Mouse (Mus musculus): ENCODE data around the gene Icam2.
A peak's percentile ranks its signal among the peaks of the same experiment; 100 is the strongest.
"Not testable (repeated sequence)": the region's sequence is repeated elsewhere in the genome, so short reads cannot be mapped to it uniquely, and the experiment has no call there.

Gene Icam2

DNA sequence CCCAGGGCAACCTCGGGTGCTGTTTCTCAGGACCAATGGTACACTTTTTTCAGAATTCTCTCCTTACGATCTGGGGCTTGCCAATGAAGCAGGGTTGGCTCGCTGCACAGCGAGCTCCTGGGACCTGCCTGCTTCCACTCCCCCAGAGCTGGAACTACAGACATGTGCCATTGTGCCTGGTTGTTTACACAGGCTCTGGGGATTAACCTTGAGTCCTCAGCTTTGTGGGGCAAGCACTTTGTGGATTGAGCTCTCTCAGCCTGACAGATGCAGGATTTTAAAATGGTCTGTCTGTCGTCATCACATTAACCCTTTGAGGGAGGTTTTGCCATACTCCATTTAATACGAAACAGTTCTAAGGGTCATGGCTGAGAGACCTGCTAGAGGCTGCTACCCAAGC lies 43.0 kb downstream of the Icam2 start:
- no peak for DNase-seq (ENCODE audit: low spot score)

DNA sequence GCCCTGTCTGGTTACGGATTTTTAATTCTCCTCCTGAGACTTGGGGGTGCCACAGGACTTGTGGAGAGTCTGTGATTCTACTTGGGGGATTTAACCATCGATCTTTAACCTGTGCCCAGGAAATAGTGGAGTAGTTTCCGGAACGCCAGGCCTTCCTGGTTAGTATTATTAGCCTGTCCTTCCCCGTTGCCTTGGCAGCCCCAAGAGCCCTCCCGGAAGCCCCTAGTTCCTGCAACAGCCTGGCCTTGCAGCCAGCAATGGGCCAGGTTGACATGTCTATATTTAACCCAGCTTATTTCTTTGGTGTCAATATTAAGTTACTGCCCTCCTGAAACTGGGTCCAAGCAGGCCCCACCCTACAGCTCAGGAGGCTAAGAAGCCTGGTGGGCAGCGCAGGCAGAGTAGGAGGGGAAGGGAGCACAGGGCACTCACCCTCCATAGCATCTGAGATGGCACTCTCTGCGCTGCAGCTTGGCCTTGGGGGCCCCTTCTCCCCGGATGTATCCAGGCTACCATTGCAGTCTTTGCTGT lies 46.8 kb downstream of the Icam2 start:
- DNase-seq (ENCODE audit: low spot score), result no peak

DNA sequence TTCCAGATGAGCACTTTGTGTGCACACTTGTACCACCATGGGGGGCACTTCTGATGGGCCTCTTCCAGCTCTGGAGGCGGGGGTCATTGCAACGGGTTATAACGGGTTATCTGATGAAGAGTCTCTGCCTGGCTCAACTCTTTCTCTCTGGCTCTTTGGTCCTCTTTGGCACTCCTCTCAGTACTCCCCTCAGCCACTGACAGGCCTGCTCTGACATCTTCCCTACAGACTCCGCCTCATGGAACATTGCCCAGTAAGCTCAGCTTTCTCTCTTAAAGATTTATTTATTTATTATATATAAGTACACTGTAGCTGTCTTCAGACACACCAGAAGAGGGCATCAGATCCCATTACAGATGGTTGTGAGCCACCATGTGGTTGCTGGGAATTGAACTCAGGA lies 48.6 kb downstream of the Icam2 start:
- DNase-seq (ENCODE audit: low spot score), result not testable (repeated sequence)

DNA sequence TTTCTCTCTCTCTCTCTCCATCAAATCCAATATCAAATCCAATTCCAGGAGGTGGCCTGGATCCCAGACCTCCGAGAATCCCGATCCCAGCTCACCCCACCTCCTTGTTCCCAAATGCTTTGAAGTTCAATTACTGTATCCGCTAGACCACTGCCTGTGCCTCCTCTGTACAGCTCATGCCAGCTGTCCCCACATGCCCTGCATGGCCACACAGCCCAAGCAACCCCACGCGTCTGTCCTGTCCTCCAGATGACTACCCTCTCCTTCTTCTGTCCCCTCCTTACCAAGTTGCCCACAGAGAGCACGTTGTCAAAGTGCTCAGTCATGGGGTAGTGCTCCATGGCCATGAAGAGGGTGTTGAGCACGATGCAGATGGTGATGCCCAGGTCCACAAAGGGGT lies 49.0 kb downstream of the Icam2 start:
- DNase-seq (ENCODE audit: low spot score), result no peak

DNA sequence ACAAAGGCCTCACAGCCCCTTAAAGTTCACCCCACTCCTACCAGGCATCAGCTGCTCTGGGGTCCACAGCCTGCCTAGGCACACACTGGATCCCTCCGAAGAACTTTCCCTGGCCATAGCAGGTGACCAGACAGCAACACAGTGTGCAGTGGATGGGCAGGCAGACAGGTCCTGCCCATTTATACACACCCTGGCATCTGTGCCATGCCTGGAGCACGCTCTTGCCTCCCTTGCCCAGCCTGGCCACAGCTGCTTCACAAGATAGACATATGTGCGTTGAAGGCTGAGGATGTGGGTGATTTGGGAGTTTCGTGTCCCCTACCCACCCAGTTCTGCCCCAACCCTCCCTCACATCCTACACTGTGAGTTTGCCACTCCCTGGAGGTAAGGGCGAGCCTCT lies 49.8 kb downstream of the Icam2 start:
- no peak for DNase-seq (ENCODE audit: low spot score)

DNA sequence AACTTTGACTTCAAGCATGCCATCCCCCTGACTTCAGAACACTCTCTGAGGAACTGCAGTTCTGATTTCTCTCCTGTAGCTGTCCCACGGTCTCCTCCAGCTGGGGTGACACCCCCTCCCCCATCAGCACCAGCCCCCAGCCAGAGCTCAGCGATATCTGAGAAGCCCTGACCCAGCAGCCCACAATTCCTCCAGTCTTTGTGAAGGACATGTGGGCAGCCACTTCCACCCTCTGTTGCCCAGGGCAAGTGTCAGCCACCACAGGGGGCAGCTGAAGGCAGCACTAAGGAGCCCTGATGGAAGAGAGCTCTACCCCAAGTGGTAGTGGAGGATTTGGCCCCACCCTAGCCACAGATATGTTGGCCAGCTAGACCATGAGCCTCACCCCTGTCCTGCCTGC lies 53.8 kb downstream of the Icam2 start:
- DNase-seq (ENCODE audit: low spot score), result no peak

DNA sequence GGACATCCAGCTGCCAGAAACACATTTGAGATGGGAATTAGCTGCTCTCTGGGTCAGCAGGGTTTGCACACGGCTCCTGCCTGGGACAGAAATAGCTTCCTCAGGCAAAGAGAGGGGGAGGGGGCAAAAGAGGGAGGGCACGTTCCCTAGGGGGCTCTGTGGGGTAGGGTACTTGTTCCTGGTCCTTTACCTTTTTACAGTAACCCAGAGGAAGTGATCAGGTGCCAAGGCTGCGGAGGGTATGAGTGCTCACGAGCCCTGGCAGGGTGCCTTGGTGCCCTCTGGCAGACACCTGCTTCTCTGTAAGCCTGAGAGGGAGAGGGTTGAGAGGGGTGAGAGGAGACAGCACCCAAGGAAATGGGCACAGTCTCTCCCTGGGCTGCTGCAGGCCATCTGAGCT lies 55.4 kb downstream of the Icam2 start:
- no peak for DNase-seq (ENCODE audit: low spot score)

DNA sequence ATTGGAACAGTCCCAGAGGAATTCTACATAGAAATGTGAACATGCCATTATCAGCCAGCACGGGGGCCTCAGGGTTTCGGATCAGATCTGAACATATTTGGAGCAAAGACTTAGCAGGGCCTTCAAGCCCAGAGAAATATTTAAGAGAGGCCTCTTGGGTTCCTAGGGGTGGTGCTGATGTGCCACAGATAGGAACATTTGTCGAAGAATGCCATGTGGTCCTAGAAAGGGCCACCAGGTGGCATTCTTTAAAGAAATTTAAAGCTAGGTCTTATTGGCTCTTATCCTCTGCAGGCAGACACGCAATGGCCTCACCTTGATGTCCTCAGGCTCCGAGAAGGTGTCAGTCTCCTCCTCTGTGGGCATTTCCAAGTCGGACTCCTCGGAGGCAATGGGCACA lies 58.2 kb downstream of the Icam2 start:
- DNase-seq (ENCODE audit: low spot score), result peak; percentile 34

DNA sequence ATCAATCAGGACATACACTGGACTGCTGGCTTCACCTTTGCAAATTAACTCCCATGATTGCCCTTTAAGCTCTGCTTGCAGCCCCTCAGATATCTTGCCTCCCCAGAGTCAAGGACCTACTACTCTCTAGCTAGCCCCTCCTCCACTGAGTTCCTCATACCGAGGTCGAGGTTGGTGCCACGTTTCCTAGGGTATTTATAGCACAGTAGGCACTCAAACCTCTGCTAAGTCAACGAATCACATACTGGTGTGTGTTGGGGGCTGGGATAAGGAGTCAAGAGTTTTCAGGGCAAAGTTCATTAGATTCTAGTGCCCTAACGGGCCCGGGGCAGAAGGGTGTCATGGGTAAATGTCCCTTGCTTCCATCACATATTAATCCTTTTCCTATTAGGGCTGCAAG lies 58.7 kb downstream of the Icam2 start:
- DNase-seq (ENCODE audit: low spot score), result no peak

DNA sequence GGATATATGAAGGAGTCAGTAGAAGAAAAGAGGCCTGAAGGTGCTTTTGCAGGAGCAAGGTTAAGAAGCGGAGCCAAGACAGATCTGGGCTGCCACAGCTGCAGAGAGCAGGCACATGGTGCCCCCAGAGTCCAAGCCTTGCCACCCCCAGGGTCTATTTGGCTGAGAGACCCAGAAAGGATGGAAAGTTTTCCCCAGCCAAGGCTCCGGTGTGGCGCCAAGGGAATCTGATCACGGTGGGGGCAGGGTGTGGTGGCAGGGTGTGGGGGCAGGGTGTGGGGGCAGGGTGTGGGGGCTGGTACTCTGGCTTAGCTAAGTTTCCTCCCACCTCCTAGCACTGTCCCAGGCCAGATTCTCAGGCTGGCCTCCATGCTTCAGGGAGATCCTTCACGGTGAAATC lies 59.4 kb downstream of the Icam2 start:
- DNase-seq (ENCODE audit: low spot score), result no peak
